Mouse (Mus musculus) heart, adult 8-10 months (tissue): ENCODE results near the gene Pmis2. TPM values are rescaled to one million over a fixed set of nuclear protein-coding genes. Genes with fewer than 3 reads are reported as not detected.

Source experiments
- DNase-seq: peaks from one replicate; pipeline ENCODE4 v3.0.0; 2022; ENCODE audit warnings: low spot score
- total RNA-seq, 4 experiments: library from RNA; stranded (reverse); gene quantifications; 2 replicates each; pipeline ENCODE4 v1.2.4; 2022

The Pmis2 gene
- total RNA-seq = under 1 TPM in 1 of 4 experiments, not detected in 3; 0.40 TPM

- DNase-seq = no peak
Measured at GRCm38 (mm10) chr7:30671480-30671879, at the start of gene Pmis2. Gene Pmis2, minus strand, starts transcription at chr7:30671605.

- DNase-seq = no peak
Measured at GRCm38 (mm10) chr7:30719669-30720068, 48.3 kb upstream of the Pmis2 start.

- DNase-seq = no peak
Measured at GRCm38 (mm10) chr7:30717716-30718046, 46.3 kb upstream of the Pmis2 start.

- peak; percentile 16 for DNase-seq
Measured at GRCm38 (mm10) chr7:30717006-30717715, 45.8 kb upstream of the Pmis2 start.

GRCm38 (mm10) chr7:30711942-30712341, 40.5 kb upstream of the Pmis2 start, which contains the start of gene Atp4a:
Gene Atp4a, plus strand, starts transcription at chr7:30712209.
- no peak for DNase-seq

GRCm38 (mm10) chr7:30707441-30707840, 36.0 kb upstream of the Pmis2 start:
- DNase-seq = no peak

GRCm38 (mm10) chr7:30706214-30706882, 34.9 kb upstream of the Pmis2 start:
- DNase-seq = no peak

- DNase-seq = no peak
Measured at GRCm38 (mm10) chr7:30698589-30698988, 27.2 kb upstream of the Pmis2 start, which contains the start of gene 2200002J24Rik. Gene 2200002J24Rik, plus strand, starts transcription at chr7:30698926.

GRCm38 (mm10) chr7:30698101-30698500, 26.7 kb upstream of the Pmis2 start:
- no peak for DNase-seq

- no peak for DNase-seq
Measured at GRCm38 (mm10) chr7:30688325-30688724, 16.9 kb upstream of the Pmis2 start.

- DNase-seq = no peak
Measured at GRCm38 (mm10) chr7:30683425-30683824, 12.0 kb upstream of the Pmis2 start.

GRCm38 (mm10) chr7:30681897-30682296, 10.5 kb upstream of the Pmis2 start:
- DNase-seq = peak; percentile 44

- DNase-seq = peak; percentile 56
Measured at GRCm38 (mm10) chr7:30678263-30678975, 7.0 kb upstream of the Pmis2 start.

- no peak for DNase-seq
Measured at GRCm38 (mm10) chr7:30669229-30669628, 2.2 kb downstream of the Pmis2 start.

GRCm38 (mm10) chr7:30665321-30665720, 6.1 kb downstream of the Pmis2 start:
- DNase-seq = no peak

GRCm38 (mm10) chr7:30664529-30665200, 6.7 kb downstream of the Pmis2 start, which contains the start of gene Haus5:
Gene Haus5, minus strand, starts transcription at chr7:30664994.
- DNase-seq = peak; percentile 88

- DNase-seq = peak; percentile 99
Measured at GRCm38 (mm10) chr7:30649591-30650540, 21.5 kb downstream of the Pmis2 start, which contains the start of gene Rbm42. Gene Rbm42, minus strand, starts transcription at chr7:30650317.

- no peak for DNase-seq
Measured at GRCm38 (mm10) chr7:30639083-30639482, 32.3 kb downstream of the Pmis2 start.

- no peak for DNase-seq
Measured at GRCm38 (mm10) chr7:30636395-30636794, 35.0 kb downstream of the Pmis2 start.

- no peak for DNase-seq
Measured at GRCm38 (mm10) chr7:30635752-30636151, 35.7 kb downstream of the Pmis2 start, which contains the start of gene Etv2. Gene Etv2, minus strand, starts transcription at chr7:30635852.
